Comparison of ENCODE assay signal across 23 mouse cellular contexts in the genomic region with DNA sequence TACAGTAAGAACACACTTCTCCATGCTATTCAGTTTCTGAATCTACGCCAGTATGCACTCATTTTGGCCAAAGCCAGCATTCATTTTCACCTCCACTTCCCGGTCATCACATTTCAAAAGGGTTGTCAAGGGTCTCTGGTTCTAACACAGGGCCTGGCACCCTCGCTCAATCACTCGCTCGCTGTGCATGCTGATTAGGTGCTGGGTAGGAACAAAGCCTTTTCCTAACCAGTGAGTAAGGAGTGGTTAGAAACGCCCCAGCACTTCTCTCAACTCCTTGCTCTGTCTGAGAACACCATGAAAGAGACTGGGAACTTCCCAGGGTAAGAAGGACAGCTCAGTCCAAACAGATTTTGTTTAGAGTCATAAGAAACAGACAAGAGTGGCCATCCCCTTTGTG.
DNase-seq lines count a peak whose midpoint lies in the region; ATAC-seq and TF ChIP-seq lines count a peak whose summit lies in the region.
"Had no signal": no experiment of that assay in that cellular context is flagged by ENCODE, and none has a peak within 500 bp of the region (broad histone marks: within the 10 kb centered on the region; RNA-seq: fewer than 3 reads in every experiment).

No protein-coding gene starts in this region.

- 21% methylated on average over 6 of the region's 6 CpGs for WGBS in forebrain, embryonic 13.5 days
- WGBS in forebrain, postnatal 0 days, result 23% methylated on average over 6 of the region's 6 CpGs
- 33% methylated on average over 6 of the region's 6 CpGs for WGBS in midbrain, embryonic 14.5 days

- no peak for TF ChIP-seq POLR2A in brain, embryonic 14.5 days (IDR thresholded peaks at IDR 0.05; ENCODE audit: borderline replicate concordance, extremely low read depth, insufficient read depth, insufficient read length, poor library complexity, severe bottlenecking)

- intact Hi-C loops in heart, postnatal 10 days (cut with DNase I), result no loop called here

- H3K27ac ChIP-seq in forebrain, embryonic 13.5 days, result no peak overlapping the region
- H3K27ac ChIP-seq in forebrain, postnatal 0 days (ENCODE audit: low read depth, low read length), result no peak overlapping the region
- H3K27ac ChIP-seq in midbrain, embryonic 14.5 days (replicated peaks; ENCODE audit: low read depth, low read length), result no peak overlapping the region
- H3K27ac ChIP-seq: embryonic facial prominence, embryonic 15.5 days; hindbrain, embryonic 12.5 days had no signal

- no peak overlapping the region for H3K4me2 ChIP-seq in forebrain, embryonic 13.5 days
- H3K4me2 ChIP-seq in forebrain, postnatal 0 days (ENCODE audit: low read depth), result no peak overlapping the region
- H3K4me2 ChIP-seq in midbrain, embryonic 14.5 days (ENCODE audit: low read length), result no peak overlapping the region
- H3K4me2 ChIP-seq: embryonic facial prominence, embryonic 15.5 days; hindbrain, embryonic 12.5 days had no signal

- no peaks in the 10 kb centered on the region for H3K36me3 ChIP-seq in forebrain, embryonic 13.5 days (ENCODE audit: poor library complexity, severe bottlenecking)
- no peaks in the 10 kb centered on the region for H3K36me3 ChIP-seq in forebrain, postnatal 0 days (ENCODE audit: insufficient read depth)
- no peaks in the 10 kb centered on the region for H3K36me3 ChIP-seq in midbrain, embryonic 14.5 days (ENCODE audit: control insufficient read depth, insufficient read depth, low read length)
- H3K36me3 ChIP-seq: embryonic facial prominence, embryonic 15.5 days; hindbrain, embryonic 12.5 days had no signal

- H3K4me3 ChIP-seq in forebrain, embryonic 13.5 days, result no peak overlapping the region
- no peak overlapping the region for H3K4me3 ChIP-seq in forebrain, postnatal 0 days (ENCODE audit: low read depth, low read length)
- H3K4me3 ChIP-seq in midbrain, embryonic 14.5 days (replicated peaks; ENCODE audit: low read depth, low read length), result no peak overlapping the region
- H3K4me3 ChIP-seq: embryonic facial prominence, embryonic 15.5 days; hindbrain, embryonic 12.5 days had no signal

- H3K9me3 ChIP-seq in forebrain, embryonic 13.5 days (replicated peaks), result no peaks in the 10 kb centered on the region
- no peaks in the 10 kb centered on the region for H3K9me3 ChIP-seq in forebrain, postnatal 0 days (ENCODE audit: low read length)
- H3K9me3 ChIP-seq in midbrain, embryonic 14.5 days (ENCODE audit: control insufficient read depth, low read length), result no peaks in the 10 kb centered on the region
- H3K9me3 ChIP-seq: embryonic facial prominence, embryonic 15.5 days; hindbrain, embryonic 12.5 days had no signal

- ATAC-seq in forebrain, embryonic 13.5 days, result peak; percentile 55; the same call in 1 of the 2 replicates
- ATAC-seq in forebrain, postnatal 0 days, result no peak
- no peak for ATAC-seq in midbrain, embryonic 14.5 days (ENCODE audit: low FRiP score, low TSS enrichment)
- ATAC-seq: CD4-positive, CD25-positive, alpha-beta regulatory T cell, adult 4 months; hindbrain, embryonic 16.5 days; inflammation-experienced regulatory T-cells, adult 6 months; intestine, postnatal 0 days; Patski had no signal

- no peak for DNase-seq in forebrain, postnatal 0 days
- DNase-seq in heart, adult 11 months, result peak; percentile 74
- DNase-seq in heart, postnatal 10 days, result no peak
- DNase-seq in ES-CJ7 (ENCODE audit: low read depth, low spot score), result peak; percentile 17
- DNase-seq in brain, embryonic 14.5 days (ENCODE audit: low read depth), result peak; percentile 64
- no peak for DNase-seq in midbrain, embryonic 14.5 days
- DNase-seq: adrenal gland, adult 8-10 months; adrenal gland, postnatal 36 days; B cell, adult 2 months; cerebellum, adult 11 months; cerebellum, adult 8-10 months; cerebellum, postnatal 14 days; embryo, embryonic 11 days; heart, postnatal 4 days; kidney, adult 8-10 months had no signal

- peaks cover 9% of the 10 kb centered on the region; the same call in 1 of the 2 replicates for H3K4me1 ChIP-seq in forebrain, embryonic 13.5 days
- H3K4me1 ChIP-seq in forebrain, postnatal 0 days (ENCODE audit: insufficient read depth), result no peaks in the 10 kb centered on the region
- no peaks in the 10 kb centered on the region for H3K4me1 ChIP-seq in midbrain, embryonic 14.5 days (ENCODE audit: control insufficient read depth, insufficient read depth, low read length)

- no peaks in the 10 kb centered on the region for H3K27me3 ChIP-seq in forebrain, embryonic 13.5 days
- H3K27me3 ChIP-seq in forebrain, postnatal 0 days (ENCODE audit: insufficient read depth, low read length), result no peaks in the 10 kb centered on the region
- no peaks in the 10 kb centered on the region for H3K27me3 ChIP-seq in midbrain, embryonic 14.5 days (ENCODE audit: control insufficient read depth, insufficient read depth, low read length)
- H3K27me3 ChIP-seq: hindbrain, embryonic 12.5 days; Patski had no signal

- no peak overlapping the region for H3K9ac ChIP-seq in forebrain, embryonic 13.5 days
- H3K9ac ChIP-seq in forebrain, postnatal 0 days, result no peak overlapping the region
- no peak overlapping the region for H3K9ac ChIP-seq in midbrain, embryonic 14.5 days (replicated peaks; ENCODE audit: low read length)
- H3K9ac ChIP-seq: embryonic facial prominence, embryonic 15.5 days; hindbrain, embryonic 12.5 days had no signal

- no peak for TF ChIP-seq CTCF in forebrain, postnatal 0 days (IDR thresholded peaks at IDR 0.05; ENCODE audit: low read depth)
- no peak for TF ChIP-seq CTCF in brain, embryonic 14.5 days (IDR thresholded peaks at IDR 0.05; ENCODE audit: borderline replicate concordance, extremely low read depth, insufficient read depth, insufficient read length)

Comparison
In these comparisons a context has a peak if more than half of its experiments do, and no peak if none do; other contexts are left out.
1. DNase-seq: peak in heart, adult 11 months (single experiment), ES-CJ7 (single experiment) and brain, embryonic 14.5 days (single experiment); none in forebrain, postnatal 0 days (single experiment), heart, postnatal 10 days (0 of 2) and midbrain, embryonic 14.5 days (single experiment).